Mouse (Mus musculus) testis, postnatal 14 days (tissue): Measurements from ENCODE around the gene Cdkn2d.
A peak's percentile ranks its signal among the peaks of the same experiment; 100 is the strongest.
"Not testable (repeated sequence)": the region's sequence is repeated elsewhere in the genome, so short reads cannot be mapped to it uniquely, and the experiment has no call there.

Experiments used
- DNase-seq: peaks from one replicate; pipeline ENCODE4 v3.0.0; 2021; ENCODE audit warnings: low spot score

Gene Cdkn2d

DNA sequence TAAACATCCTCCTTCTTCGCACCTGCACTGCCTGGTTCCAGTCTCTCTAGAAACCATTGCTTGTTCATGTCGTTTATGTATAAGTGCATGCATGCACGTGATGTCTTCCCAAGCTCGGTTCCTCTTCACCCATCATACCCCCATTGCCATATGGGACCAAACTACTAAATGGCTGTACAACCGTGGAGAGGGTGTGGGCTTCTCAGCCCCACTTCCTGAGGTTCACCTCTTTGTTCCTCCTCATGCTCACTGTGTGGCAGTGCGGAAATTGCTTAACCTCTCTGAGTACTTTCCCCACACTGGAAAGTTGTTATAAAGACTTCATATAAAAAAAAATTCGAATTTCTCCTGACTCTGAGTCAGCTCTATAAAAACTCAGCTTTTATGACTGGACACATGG, 25.5 kb upstream of the Cdkn2d start:
- DNase-seq: no peak

DNA sequence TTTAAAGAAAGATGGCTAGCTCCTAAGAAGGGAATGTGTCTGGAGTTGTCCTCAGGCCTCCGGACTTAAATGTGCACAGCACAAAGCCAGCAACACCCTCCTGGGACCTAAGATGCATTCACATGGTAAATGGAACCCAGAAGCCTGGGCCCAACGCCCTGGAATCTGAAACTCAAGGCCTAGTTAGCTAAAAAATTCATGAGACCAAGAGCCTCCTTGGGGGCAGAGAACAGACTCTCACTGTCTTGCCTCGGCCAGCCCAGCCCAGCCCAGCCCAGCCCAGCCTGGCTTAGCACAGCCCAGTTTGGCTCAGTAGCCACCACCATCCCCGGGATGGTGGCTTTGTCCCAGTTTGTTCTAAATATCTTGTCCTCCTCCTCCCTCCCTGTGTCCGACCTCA, 24.2 kb upstream of the Cdkn2d start:
- peak; percentile 41 for DNase-seq

DNA sequence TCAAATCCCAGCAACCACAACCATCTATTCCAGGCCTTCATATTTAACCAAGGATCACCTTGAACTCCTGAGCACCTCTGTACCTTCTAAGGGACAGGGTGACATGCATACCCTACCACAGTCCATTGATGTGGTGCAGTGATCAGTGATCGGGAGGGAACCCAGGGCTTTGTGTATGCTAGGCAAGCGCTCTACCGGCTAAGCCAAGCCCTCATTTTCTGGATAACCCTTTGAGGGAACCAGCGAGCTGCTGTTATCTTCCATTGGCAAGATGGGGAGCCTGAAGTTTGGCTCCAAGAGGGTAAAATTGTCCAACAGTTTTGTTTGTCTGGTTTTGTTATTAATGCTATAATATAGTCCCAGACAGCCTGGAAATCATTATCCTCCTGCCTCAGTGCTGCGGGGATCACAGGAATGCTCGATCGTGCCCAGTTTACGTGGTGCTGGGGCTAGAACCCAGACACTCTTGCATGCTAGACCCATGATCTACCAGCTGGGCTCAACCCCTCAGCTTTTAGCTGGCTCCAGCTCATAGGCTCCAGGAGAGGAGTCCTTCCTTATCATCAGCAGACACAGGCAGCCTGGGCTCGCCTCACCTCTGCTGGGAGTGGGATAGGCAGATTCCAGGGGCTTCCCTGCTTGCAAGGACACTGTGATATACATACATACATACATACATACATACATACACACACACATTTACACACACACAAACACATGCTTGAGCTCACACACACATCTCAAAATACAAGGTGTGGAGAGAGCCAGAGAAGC, 23.3 kb upstream of the Cdkn2d start:
- no peak for DNase-seq

DNA sequence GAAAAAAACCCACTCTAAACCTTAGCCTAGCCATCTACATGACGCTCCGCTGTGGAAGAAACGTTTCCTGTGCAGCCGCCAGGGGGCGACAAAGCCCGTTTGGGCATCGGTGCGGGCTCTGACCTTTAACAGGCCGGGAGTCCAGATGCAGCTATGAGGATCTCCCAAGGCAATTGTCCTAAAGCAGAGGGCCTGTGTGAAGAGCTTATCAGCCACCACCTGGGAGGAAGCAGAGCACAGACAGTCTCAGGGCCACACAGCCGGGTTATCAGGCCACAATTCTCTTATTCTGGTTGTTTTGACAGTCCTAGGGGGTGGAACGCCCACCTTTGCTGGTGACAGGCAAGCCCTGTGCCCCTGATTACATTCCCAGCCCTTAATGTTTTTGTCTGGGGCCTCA, 22.2 kb upstream of the Cdkn2d start:
- DNase-seq: peak; percentile 86

DNA sequence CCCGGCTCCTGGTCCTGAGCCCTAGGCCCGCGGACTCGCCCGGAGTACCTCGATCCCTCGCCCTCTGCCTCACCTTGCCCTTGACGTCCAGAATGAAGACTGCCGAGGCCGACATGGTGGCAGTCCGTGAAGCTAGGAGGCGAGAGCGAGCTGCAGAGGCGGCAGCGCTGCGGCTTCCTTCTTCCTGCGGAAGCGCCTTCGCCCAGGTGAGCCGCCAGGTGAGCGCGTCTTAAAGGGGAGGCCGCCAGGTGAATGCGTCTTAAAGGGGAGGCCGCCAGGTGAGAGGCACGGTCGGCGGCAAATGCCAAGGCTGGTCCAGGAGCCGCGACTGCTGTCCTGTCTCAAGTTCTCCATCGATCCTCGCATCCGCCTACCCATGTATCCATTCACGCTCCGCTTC, 20.9 kb upstream of the Cdkn2d start, which contains the start of gene Ap1m2:
Gene Ap1m2, minus strand, starts transcription at position 204 of the 400 bp plus-strand sequence.
- DNase-seq: no peak

DNA sequence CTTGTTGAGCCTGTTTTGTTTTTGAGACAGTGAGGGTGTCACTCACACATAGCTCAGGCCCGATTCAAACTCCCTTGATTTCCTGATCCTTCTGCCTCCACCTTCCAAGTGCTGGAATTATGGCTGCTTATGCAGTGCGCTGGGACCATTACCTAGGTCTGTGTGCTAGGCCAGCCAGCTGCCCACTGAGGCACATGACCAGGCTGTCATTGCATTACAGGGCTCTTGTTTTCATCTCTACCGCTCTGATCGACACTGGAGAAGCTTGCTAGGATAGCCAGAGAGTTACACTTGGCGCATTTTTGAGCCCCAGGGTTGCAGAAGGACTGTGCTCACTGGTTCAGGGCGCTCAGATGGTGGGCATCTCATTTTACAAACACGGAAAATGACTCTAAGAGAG, 20.5 kb upstream of the Cdkn2d start:
- DNase-seq: no peak

DNA sequence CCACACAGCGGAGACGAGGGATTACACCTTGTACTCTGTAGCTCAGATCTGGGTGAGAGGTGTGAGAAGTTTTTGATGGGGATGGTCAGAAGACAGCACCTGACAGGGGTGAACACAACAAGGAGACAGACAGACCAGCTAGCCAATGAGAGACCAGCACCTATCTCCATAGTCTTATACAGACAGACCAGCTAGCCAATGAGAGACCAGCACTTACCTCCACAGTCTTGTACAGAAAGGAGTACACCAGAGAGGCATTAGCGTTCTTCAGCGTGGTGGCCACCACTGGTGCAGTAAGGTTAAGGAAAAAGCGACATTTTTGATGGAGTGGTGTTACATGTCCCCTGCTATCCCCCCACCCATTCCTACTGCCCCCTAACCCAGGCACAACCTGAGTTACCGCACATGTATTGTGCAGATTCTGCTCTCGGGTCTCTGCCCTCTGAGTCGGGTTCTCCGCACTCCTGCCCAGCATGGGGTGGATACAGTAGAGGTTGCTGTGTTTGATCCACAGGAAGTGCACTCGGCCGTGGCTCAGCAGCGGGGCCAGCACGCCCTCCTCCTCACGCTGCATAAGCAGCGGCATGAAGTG, 18.0 kb upstream of the Cdkn2d start:
- DNase-seq: peak; percentile 75

DNA sequence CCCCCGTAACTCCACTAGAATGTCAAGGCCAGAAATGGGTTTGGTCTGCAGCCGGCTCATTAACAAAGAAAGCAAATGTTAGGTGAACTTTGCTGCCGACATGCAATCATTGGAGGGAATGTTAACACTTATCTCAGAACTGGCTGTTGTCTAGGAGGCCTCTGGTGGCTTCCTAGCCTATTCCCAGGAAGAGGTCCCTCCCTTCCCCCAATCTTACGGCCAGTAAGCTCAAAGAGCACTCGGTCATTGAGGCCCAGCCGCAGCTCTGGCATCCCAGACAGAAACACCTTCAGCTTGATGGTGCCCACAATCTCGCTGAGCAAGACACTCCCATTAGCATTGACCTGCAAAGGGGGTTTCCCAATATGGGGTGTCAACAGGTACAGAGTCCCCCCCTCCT, 13.9 kb upstream of the Cdkn2d start:
- no peak for DNase-seq

DNA sequence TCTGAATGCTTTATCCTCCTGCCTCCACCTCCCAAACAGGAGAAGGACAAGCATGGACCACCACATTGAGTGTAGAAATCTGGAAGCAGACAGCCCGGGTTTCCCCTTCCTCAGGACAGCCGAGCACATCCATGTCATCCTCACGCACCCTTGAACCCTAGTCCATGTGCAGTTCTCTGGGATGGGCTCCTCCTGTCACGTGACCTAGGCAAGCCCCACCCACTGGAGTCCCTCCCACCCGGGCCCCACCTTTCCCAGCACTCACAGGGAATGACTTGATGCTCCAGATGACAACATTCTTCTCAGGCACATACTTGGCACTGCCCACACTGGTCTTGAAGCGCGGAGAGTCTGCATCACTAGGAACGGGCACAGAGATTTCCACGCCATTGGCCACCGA, 7.8 kb upstream of the Cdkn2d start:
- DNase-seq: no peak

DNA sequence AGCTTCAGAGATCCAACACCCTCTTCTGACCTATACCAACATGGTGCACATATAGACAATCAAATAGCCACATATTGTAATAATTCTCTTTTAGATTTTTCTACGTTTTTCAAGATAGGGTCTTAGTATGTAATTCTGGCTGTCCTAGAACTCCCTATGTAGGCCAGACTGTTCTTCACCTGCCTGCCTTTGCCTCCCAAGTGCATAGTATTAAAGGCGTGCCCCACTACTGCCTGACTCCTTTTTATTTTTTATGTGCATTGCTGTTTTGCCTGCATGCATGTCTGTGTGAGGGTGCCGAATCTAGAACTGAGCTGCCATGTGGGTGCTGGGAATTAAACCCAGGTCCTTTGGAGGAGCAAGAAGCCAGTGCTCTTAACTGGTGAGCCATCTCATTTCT, 1.1 kb upstream of the Cdkn2d start:
- no peak for DNase-seq

DNA sequence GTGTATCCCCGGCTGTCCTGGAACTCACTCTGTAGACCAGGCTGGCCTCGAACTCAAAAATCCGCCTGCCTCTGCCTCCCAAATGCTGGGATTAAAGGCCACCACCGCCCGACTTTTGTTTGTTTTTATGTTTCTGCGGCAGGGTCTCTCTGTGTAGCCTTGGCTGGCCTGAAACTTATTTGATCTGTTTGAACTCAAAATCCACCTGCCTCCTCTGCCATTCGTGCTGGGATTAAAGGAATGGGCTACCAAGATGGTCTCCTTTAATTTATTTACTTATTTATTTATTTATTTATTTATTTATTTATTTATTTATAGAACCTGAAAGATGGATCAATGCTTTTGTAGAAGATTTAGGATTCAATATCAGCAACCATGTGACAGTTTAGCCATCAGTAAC, 661 bp upstream of the Cdkn2d start:
- DNase-seq: not testable (repeated sequence)

DNA sequence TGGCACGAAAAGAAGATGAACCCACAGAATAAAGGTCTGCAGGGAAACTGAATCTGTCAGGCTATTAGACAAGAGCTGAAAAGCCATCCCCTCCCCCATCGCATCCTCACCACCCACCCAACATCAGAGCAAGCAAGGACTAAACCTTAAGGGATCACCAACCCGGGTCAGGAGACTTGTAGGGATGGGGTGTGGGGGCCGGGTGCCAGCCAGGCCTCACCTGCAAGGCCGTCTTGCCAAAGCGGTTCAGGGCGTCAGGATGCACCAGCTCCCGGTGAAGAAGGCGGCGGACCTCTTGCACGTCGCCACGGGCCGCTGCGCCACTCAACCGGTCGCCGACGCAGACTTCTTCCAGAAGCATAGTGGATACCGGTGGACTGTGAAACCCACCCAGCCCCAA, 618 bp downstream of the Cdkn2d start:
- DNase-seq: no peak

DNA sequence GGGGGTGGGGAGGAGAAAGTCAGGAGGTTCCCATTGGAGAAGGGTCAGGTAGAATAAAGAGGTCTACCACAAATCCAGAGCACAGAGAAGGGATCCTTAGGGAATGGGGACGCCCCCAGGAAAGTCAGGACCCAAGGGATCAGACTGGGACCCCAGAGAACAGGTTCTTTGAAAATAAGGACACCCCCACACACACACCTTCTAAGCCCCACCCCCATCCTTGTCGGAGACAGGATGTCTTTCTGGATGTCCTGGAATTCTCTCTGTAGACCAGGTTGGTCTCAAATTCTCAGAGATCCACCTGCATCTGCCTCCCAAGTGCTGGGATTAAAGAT, 1.9 kb downstream of the Cdkn2d start:
- no peak for DNase-seq

DNA sequence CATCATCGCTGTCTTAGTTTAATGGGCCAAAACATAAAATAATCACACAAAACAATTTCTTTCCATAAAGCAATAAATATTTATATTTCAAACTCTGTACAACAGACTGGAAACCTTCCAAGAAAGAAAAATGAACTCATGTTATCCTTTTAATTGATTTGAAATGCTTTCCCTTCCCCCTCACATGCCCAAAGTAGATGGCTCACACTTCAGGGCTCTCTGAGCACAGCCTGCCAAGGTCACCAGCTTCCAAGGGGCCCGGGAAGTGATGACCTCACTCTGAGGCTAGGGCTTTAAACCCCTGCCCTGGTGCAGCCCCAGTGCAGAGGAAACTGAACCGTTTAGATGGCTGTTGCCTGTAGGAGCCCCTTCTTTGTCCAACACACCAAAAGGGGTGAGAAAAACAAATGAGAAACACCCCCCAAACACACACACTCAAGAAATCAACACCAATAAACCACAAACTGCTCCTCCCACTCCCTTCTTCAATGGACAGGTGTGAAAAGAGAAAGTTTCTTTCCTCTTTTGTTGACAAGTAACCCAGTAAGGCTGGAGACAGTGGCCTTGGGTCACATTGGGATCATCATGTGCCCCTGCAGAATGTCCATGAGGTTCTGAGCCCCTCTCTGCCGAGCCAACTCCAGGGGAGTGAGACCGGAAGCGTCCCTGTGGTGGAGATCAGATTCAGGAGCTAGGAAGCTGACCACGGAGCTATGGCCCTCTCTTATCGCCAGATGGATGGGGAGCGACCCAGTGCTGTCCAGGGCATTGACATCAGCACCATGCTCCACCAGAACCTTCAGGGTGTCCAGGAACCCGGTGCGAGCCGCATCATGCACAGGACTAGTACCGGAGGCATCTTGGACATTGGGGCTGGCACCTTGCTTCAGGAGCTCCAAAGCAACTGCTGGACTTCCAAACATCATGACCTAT, 2.5 kb downstream of the Cdkn2d start:
- DNase-seq: no peak

DNA sequence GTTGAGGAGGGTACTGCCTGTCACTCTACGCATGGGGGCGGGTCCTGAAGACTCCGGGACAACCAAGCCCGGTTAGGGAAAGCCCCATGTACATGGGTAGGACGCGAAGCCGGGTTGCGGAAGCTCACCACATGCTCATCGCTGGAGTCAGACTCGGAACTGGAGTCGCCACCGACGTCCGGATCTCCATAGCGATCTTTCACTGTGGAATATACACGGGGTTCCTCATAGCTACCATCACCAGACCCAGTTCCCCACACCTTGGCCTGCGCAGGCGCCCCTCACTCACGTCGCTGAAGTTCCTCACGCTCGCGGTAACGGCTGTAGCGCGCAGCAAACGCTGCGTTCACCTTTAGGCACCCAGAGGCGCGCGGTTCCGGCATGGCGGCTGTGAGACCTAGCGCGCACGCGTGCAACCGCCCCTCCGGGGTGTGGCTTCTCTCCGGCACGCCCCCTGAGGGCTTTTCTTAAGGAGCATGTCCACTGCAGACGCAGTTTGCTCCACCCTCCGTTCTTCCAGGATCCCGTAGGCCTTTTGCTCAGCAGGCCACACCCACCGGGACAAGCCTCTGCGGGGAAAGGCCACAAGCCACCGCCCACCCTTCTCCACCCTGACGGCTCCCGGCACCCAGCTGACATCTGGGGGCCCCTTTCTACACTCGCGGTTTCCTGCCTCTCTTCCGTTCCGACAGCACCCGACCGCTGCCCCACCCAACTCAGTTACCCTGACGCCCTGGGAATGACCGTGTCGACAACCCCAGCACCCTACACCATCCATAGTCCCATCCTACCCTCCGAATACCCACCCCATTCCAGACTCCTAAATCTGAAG, 3.4 kb downstream of the Cdkn2d start, which contains the start of gene Kri1:
Gene Kri1, minus strand, starts transcription at position 399 of the 832 bp plus-strand sequence.
- DNase-seq: peak; percentile 97

DNA sequence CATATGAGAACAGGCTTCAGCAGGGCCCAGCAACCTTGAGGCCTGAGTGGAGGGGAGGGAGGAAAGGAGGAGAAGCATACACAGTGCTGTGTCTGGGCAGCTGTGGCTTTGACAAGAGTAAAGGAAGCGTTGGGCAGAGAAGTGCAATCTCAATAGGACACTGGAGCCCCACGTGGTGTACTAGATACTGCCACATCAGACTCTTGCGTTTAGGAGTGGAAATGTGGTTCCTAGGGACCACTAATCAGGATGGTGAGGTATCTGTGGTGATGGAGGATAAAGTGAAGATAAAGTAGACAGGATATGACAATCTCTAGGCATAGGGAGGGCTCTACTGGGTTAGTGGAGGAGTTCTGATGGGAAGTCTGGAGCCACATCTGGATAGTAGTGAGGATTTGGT, 4.5 kb downstream of the Cdkn2d start:
- no peak for DNase-seq

DNA sequence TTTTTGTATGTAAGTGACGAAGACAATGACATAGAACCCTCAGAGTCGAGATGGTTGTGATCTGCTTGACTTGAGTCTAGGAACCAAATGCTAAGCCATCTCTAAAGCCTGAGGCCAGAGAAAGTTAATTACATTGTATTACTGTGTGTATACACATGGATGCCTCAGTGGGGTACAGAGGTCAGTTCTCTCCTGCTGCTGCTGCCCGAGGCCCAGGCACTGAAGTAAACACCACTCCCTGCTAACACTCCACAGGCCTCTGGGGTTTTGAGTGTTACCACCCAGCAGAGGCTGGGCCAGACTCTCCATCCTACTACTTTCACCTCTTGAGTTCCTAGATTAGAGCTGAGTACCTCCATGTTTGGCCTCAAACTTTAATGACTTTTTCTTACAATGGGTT, 7.2 kb downstream of the Cdkn2d start:
- no peak for DNase-seq

DNA sequence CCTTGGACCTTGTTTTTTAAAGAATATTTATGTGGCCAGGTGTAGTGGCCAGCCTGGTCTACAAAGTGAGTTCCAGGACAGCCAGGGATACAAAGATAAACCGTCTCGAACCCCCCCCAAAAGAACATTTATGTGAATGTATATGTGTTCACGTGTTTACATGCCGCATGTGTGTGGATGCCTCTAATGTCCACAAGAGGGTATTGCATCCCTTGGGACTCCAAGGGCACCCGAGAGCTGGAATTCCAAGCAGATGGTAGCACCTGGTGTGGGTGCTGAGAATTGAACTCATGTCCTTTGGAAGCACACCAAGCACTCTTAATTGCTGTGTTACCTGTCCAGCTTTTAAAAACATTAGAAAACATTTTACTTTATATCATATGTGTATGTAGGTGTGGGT, 7.6 kb downstream of the Cdkn2d start:
- no peak for DNase-seq

DNA sequence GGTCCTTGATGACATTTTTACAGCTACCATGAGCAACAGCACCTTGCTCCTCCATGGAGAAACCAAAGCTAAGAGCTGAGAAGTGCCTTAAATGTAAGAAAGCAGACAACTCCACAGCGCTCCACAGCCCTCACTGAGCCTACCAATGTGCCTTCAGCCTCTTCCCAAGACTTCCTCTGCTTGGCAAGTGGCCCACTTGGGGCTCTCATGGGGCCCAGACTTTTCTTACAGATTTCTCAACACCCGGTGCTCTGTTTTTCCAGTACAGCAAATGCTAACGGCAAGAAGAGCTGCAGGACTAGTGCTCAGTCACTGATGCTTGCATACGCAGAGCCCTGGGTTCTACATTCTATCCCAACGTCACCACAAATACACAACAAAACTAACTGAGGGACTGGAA, 13.4 kb downstream of the Cdkn2d start:
- no peak for DNase-seq

DNA sequence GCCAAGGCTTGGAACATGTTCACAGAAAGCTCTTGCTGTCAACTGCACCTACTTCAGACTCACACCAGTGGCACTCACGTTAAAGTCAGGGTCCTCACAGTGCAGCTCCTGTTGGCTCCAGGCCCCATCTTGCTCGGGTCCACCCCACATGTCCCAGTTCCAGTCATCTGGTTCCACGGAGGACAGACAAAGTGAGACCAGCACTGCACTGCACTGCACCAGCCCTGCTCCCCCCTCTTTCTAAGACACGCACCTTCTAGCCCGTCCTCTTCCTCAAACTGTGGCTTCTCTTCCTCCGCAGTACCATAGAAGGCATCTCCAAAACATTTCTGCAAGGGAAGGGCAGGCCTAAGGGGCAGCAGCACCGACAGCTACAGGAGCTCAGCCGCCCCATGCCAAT, 14.9 kb downstream of the Cdkn2d start:
- DNase-seq: no peak

DNA sequence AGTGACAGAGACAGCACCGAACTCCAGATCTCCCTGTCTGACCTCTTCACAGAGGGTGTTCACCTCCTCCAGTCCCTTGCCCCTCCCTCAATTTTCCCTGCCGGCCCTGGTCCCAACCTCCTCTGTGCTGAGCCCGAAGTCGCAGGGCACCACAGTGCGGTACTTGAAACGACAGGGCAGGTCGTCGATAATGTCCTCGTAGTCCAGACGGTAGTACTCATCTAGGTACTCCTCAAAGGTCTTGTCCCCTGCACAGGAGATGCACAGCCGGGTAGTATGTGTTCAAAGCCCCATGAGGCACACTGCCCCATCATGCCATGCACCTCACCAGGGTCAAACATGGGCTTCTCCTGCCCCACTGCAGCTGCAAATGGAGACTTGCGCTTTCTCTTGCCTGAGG, 15.5 kb downstream of the Cdkn2d start:
- DNase-seq: no peak
